Mouse (Mus musculus): ENCODE measurements around the gene Mmp28. TPM values are rescaled to one million over a fixed set of nuclear protein-coding genes. Genes with fewer than 3 reads are reported as not detected.

The Mmp28 gene
- polyA plus RNA-seq, 1 experiment from 2014 or later = 2.1 TPM

GRCm38 (mm10) chr11:83394802-83395439 lies 68.0 kb downstream of the Mmp28 start:
- no peak overlapping the region for H3K9ac ChIP-seq
- H3K27me3 ChIP-seq (ENCODE audit: insufficient read depth, low read length) = no peaks in the 10 kb centered on the region
- no peak for TF ChIP-seq CTCF (IDR thresholded peaks at IDR 0.05; ENCODE audit: low read depth)
- DNase-seq = no peak
- no peak for ATAC-seq (ENCODE audit: insufficient read depth)
- H3K4me3 ChIP-seq (ENCODE audit: low read depth, low read length) = no peak overlapping the region
- H3K27ac ChIP-seq (ENCODE audit: low read depth) = 0 out of 2 replicates have a peak overlapping the region, but pooled peaks have one; percentile 8
- no peak overlapping the region for H3K4me2 ChIP-seq
- H3K9me3 ChIP-seq (ENCODE audit: low read depth, low read length) = no peaks in the 10 kb centered on the region
- WGBS = 49% methylated on average over 6 of the region's 6 CpGs
- peaks cover 66% of the 10 kb centered on the region for H3K36me3 ChIP-seq (ENCODE audit: insufficient read depth)
- no peaks in the 10 kb centered on the region for H3K4me1 ChIP-seq (ENCODE audit: insufficient read depth)

- peaks cover 57% of the 10 kb centered on the region for H3K36me3 ChIP-seq (ENCODE audit: insufficient read depth)
- WGBS = 85% methylated on average over 4 of the region's 4 CpGs
Measured at GRCm38 (mm10) chr11:83393062-83393461, 69.8 kb downstream of the Mmp28 start.

More at GRCm38 (mm10) chr11:83393062-83393461, 69.8 kb downstream of the Mmp28 start:
- no peak overlapping the region for H3K4me2 ChIP-seq
- ATAC-seq (ENCODE audit: insufficient read depth) (no peak), DNase-seq (no peak)
- H3K9me3 ChIP-seq (ENCODE audit: low read depth, low read length) = no peaks in the 10 kb centered on the region
- no peaks in the 10 kb centered on the region for H3K27me3 ChIP-seq (ENCODE audit: insufficient read depth, low read length)
- H3K4me3 ChIP-seq (ENCODE audit: low read depth, low read length) = no peak overlapping the region
- TF ChIP-seq CTCF (IDR thresholded peaks at IDR 0.05; ENCODE audit: low read depth) = no peak
- H3K9ac ChIP-seq = no peak overlapping the region
- H3K27ac ChIP-seq (ENCODE audit: low read depth) = no peak overlapping the region; the same call in 1 of the 2 replicates
- H3K4me1 ChIP-seq (ENCODE audit: insufficient read depth) = no peaks in the 10 kb centered on the region

Other genes with a start within 250 kb of the Mmp28 start
- 0.43 and 0.47 TPM in 2 replicates for gene Slfn14, start 176.3 kb downstream of the Mmp28 start, polyA plus RNA-seq (2014; fragmentation: Nextera tagmentation; extraction: Ambion mirVana)
- gene Ap2b1, start 164.0 kb downstream of the Mmp28 start, polyA plus RNA-seq (2014; fragmentation: Nextera tagmentation; extraction: Ambion mirVana) = 75.3 and 78.0 TPM in 2 replicates
- 12.0 and 12.8 TPM in 2 replicates for gene Pex12, start 160.5 kb downstream of the Mmp28 start, polyA plus RNA-seq (2014; fragmentation: Nextera tagmentation; extraction: Ambion mirVana)
- 0.88 and 1.3 TPM in 2 replicates for gene Rasl10b, start 53.9 kb downstream of the Mmp28 start, polyA plus RNA-seq (2014; fragmentation: Nextera tagmentation; extraction: Ambion mirVana)
- not detected in 2 replicates for gene Gas2l2, start 33.6 kb downstream of the Mmp28 start, polyA plus RNA-seq (2014; fragmentation: Nextera tagmentation; extraction: Ambion mirVana)
- 0.23 and 0.64 TPM in 2 replicates for gene 1700020L24Rik, start 25.4 kb downstream of the Mmp28 start, polyA plus RNA-seq (2014; fragmentation: Nextera tagmentation; extraction: Ambion mirVana)
- gene Taf15, start 10.0 kb upstream of the Mmp28 start, polyA plus RNA-seq (2014; fragmentation: Nextera tagmentation; extraction: Ambion mirVana) = 14.4 and 14.7 TPM in 2 replicates
- 0.09 TPM in 1 of 2 replicates, not detected in the other for gene Heatr9, start 59.1 kb upstream of the Mmp28 start, polyA plus RNA-seq (2014; fragmentation: Nextera tagmentation; extraction: Ambion mirVana)
- 0.64 TPM in 1 of 2 replicates, not detected in the other for gene Ccl5, start 67.4 kb upstream of the Mmp28 start, polyA plus RNA-seq (2014; fragmentation: Nextera tagmentation; extraction: Ambion mirVana)
- 2.8 and 7.0 TPM in 2 replicates for gene Ccl9, start 115.6 kb upstream of the Mmp28 start, polyA plus RNA-seq (2014; fragmentation: Nextera tagmentation; extraction: Ambion mirVana)
- 4.8 and 7.2 TPM in 2 replicates for gene Ccl6, start 130.0 kb upstream of the Mmp28 start, polyA plus RNA-seq (2014; fragmentation: Nextera tagmentation; extraction: Ambion mirVana)
- not detected in 2 replicates for gene Rpl9-ps1, start 182.6 kb upstream of the Mmp28 start, polyA plus RNA-seq (2014; fragmentation: Nextera tagmentation; extraction: Ambion mirVana)
- gene Ccl3, start 186.3 kb upstream of the Mmp28 start, polyA plus RNA-seq (2014; fragmentation: Nextera tagmentation; extraction: Ambion mirVana) = 0.33 and 0.51 TPM in 2 replicates
- 0.59 and 1.3 TPM in 2 replicates for gene Ccl4, start 199.5 kb upstream of the Mmp28 start, polyA plus RNA-seq (2014; fragmentation: Nextera tagmentation; extraction: Ambion mirVana)
- 0.76 and 2.8 TPM in 2 replicates for gene Wfdc17, start 240.9 kb upstream of the Mmp28 start, polyA plus RNA-seq (2014; fragmentation: Nextera tagmentation; extraction: Ambion mirVana)
- gene Wfdc18, start 245.9 kb upstream of the Mmp28 start, polyA plus RNA-seq (2014; fragmentation: Nextera tagmentation; extraction: Ambion mirVana) = 0.41 TPM in 1 of 2 replicates, not detected in the other

Measured in lung, embryonic 14.5 days (tissue).